Mouse (Mus musculus) spleen, adult 2 months (tissue): ENCODE measurements around the gene Farp2.

ENCODE experiments used
- CTCF ChIP-seq: fragments of 200-500 bp; IDR thresholded peaks from 2 replicates; pipeline ENCODE4 v1.5.1; 2011; ENCODE audit warnings: mild to moderate bottlenecking, inconsistent platforms; ENCODE audit not compliant: insufficient read depth, insufficient read length, insufficient replicate concordance; ENCODE audit errors: extremely low read depth
- POLR2A ChIP-seq: fragments of 200-500 bp; IDR thresholded peaks from 2 replicates; pipeline ENCODE4 v1.6.1; 2011; ENCODE audit warnings: low read depth, low read length, inconsistent platforms

DNA sequence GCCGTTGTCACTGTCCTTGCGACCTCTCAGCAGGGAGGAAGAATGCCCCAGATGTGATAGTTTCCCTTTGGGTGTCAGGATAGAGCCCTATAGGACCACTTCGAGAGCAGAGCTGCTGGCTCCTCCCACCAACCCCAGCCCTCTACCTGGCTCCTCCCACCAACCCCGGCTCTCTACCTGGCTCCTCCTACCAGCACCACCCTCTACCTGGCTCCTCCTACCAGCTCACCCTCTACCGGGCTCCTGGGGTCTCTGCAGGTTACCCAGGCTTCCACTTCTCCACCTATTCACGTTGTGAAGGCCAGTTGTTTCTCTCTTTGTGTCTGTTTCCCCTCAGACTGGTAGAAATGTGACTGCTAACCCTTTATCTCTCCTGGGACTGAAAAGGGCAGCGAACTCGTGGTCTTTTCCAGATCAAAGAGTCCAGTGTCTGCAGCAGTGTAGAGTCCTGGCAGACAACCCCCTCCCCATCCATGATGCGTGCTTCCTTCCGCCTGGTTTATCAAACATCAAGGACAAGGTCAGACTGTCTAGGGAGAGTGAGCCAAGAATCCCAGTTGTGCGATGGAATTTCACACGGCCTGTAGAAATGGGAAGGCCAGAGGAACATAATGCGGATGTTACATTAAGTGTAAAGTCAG, 156.0 kb downstream of the Farp2 start:
- TF ChIP-seq POLR2A (no peak), CTCF (no peak)
